Mouse (Mus musculus): ENCODE data around the gene AI597479.
"Not testable (repeated sequence)": the region's sequence is repeated elsewhere in the genome, so short reads cannot be mapped to it uniquely, and the experiment has no call there.

AI597479 gene

DNA sequence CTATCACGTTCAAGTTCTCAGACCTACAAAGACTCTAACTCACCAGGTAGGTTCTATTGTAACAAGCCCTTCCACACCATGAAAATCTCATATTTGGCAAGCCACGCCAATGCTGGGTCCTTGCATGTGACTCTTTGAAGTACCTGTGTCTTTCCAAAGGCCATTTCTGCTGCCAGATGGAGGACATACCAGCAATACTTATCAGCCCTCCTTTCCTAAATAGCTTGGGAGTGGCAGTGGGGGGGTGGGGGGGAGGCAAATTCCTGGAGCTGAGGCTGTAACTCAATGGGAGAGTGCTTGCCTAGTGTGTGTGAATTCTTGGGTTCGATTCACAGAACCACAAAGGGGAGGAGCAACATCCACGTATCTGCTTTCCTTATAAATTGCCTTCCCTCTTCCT lies 26.2 kb downstream of the AI597479 start:
- DNase-seq (ENCODE audit: low read depth): no peak

GRCm38 (mm10) chr1:43127196-43127595 lies 28.7 kb downstream of the AI597479 start:
- DNase-seq (ENCODE audit: low read depth): no peak

DNA sequence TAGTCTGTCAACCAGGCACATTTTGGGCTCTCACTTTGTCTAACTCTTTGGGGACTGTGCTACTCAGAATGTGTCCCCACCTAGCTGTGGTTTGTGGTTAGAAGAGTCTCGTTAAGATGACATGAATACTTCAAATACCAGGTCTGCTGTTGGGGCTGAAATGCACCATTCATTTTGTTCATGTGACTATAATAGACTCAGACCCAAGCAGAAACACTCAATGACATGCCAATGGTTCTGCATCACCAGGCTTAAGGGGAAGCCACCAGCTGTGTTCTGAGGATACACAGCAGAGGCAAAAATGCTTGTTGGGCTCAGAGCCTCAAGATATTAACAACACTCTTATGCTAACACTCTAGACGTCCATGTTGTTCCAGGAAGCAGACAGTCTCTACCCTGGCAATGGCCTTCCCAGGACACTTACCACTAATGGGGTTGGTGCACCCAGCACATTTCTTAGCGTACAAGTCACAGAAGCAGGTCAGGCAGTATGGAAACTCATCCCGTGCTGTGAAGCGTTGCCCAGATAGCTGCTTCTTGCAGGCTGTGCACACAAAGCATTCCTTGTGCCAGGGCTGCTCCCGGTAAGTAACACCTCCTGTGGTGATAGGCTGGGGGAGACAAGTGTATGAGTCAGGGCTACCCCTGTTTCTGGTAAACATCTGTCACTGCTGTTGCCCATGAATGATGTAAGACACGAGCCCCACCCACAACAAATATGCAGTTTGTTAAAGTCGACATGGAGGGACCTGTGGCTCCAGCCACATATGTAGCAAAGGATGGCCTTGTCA lies 29.5 kb downstream of the AI597479 start:
- no peak for DNase-seq (ENCODE audit: low read depth)

DNA sequence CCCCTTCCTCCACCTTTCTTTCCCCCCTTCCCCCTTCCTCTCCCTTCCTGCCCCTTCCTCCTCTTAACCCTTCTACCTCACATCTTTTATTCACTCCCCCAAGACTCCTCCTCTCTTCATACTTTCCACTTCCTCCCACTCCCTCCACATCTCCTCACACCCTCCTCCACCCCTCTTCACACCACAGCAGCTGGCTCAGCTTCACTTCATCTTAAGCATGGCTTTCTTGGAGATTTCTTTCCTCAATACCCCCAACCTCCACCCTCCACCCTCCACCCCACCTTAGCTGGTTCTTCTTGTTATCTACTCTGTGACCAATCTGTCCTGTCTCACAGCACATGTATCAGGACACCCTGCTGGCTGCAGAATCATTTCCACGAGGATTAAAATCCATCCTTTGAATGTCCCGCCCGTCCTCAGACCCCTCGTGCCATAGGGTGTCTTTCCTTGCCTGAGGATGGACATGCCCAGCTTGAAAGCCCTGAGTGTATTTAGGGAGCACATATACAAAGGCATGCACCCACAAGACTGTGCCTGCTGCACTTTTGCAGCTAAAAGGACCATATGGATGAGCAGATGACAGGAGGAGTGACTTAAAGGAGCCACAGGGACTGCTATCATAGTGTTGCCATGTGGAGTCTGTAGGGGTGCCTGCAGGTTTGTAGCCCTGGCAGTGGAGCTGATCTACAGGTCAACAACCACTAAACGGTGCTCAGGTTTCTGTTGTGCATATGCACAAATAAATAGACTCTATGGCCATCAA lies 31.9 kb downstream of the AI597479 start:
- DNase-seq (ENCODE audit: low read depth): no peak

GRCm38 (mm10) chr1:43131591-43131990 lies 33.1 kb downstream of the AI597479 start:
- no peak for DNase-seq (ENCODE audit: low read depth)

DNA sequence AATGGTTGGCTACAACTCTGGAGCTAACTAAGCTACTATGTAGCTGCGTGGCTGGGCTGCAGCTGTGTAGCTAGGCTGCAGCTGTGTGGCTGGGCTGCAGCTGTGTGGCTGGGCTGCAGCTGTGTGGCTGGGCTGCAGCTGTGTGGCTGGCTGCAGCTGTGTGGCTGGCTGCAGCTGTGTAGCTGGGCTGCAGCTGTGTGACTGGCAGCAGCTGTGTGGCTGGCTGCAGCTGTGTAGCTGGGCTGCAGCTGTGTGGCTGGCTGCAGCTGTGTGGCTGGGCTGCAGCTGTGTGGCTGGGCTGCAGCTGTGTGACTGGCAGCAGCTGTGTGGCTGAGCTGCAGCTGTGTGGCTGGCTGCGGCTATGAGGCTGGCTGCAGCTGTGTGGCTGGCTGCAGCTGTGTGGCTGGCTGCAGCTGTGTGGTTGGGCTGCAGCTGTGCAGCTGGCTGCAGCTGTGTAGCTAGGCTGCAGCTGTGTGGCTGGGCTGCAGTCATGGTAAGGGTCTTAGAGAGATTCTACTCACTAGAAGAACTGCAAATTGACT lies 38.0 kb downstream of the AI597479 start:
- not testable (repeated sequence) for DNase-seq (ENCODE audit: low read depth)

GRCm38 (mm10) chr1:43137334-43137733 lies 38.8 kb downstream of the AI597479 start:
- no peak for DNase-seq (ENCODE audit: low read depth)

GRCm38 (mm10) chr1:43138268-43138812 lies 39.8 kb downstream of the AI597479 start:
- DNase-seq (ENCODE audit: low read depth): peak; percentile 24

- DNase-seq (ENCODE audit: low read depth): peak; percentile 92
Observed at GRCm38 (mm10) chr1:43139587-43140266, 41.2 kb downstream of the AI597479 start.

DNA sequence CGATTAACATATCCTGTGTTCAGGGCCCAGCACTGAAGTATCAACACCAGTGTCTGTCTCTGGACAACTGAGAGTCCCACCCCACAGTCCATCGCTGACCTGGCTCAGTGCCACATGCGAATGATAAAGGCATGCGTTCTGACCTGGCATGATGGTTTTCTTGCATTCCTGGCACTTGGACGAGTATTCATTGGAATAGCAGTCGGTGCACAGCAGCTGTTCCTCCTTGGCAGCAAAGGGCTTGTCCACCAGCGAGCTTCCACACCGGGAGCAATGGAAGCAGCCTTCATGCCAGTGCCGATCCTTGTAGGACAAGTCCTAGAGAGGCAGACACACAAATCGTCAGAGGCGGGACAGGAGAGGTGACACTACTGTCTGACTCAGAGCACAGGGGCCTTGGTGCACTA lies 43.0 kb downstream of the AI597479 start:
- DNase-seq (ENCODE audit: low read depth): no peak

DNA sequence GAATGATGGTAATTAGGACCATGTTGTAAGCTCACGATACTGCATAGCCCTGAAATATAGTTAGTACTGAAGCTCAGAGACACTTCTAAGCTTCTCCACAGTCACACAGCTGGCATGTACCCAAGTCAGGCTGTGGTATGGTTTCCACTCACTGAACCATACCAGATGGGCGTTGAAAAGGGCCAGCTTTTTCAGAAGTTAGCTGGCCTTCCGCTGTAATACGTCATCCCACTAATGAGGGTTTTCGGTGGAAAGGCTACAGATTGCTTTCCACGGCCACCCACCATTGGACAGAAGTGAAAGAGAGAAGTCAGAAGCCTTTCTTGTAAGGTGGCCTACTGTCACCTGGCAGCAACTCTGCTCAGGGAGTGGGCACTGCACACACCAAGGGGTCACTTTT lies 44.3 kb downstream of the AI597479 start:
- DNase-seq (ENCODE audit: low read depth): no peak

- peak; percentile 40 for DNase-seq (ENCODE audit: low read depth)
Observed at GRCm38 (mm10) chr1:43143284-43143683, 44.8 kb downstream of the AI597479 start.

GRCm38 (mm10) chr1:43143791-43144190 lies 45.3 kb downstream of the AI597479 start:
- no peak for DNase-seq (ENCODE audit: low read depth)

GRCm38 (mm10) chr1:43144338-43144906 lies 45.9 kb downstream of the AI597479 start:
- peak; percentile 40 for DNase-seq (ENCODE audit: low read depth)

- no peak for DNase-seq (ENCODE audit: low read depth)
Observed at GRCm38 (mm10) chr1:43145388-43145787, 46.9 kb downstream of the AI597479 start.

DNA sequence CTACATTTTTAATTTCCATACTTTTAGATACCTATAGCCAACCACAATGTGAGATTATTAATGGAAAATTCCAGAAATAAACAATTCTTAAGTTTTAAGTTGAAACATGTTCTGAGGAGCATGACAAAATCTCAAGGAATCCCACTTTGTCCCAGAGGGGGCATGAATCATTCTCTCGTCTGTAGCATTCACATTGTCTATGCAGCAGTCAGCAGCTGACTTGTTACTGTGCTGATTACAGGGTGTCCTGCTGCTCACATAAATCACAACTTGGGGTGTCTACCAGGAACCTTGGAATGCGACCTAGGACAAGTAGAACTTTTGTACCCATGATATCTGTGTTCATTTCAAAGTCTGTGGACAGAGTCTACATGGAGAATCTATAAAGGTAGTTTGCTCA lies 49.0 kb downstream of the AI597479 start:
- no peak for DNase-seq (ENCODE audit: low read depth)

DNA sequence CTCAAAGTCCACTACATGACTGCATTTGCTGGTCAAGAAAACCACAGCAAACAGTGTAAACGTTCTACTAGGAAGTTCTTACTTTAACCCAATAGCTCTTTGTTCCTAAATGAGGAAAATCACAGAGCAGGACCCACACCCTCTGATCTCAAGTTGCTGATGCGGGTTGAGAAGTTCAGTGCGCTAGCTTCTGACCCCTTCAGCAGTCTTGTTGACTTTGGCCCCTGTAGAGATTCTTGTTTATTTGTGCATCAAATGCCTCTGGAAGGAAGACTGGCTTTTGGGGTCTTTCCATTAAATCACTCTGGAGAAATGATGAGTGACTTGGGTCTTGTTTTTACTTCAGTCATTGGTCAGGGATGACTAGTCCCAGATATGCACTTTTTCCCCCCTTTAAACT lies 51.7 kb downstream of the AI597479 start:
- DNase-seq (ENCODE audit: low read depth): no peak

GRCm38 (mm10) chr1:43152626-43153025 lies 54.1 kb downstream of the AI597479 start:
- no peak for DNase-seq (ENCODE audit: low read depth)

DNA sequence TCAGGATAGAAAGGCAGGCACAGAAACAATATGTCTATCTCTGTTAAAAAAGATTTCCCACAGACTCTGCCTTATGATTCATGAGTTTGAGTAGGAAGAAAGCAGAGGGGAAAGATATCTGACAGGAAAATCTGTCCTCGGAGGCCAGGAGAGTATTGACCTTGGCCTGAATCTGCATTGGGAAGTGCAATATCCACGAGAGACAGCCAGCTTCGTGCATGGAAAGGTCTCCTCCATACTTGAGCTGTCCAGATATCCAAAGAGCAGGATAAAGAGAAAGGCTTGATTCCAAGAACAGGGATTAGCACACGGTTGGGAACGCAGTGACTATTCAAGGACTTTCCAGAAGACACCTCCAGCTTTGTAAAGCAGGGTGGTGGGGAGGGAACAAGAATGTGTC lies 55.0 kb downstream of the AI597479 start:
- no peak for DNase-seq (ENCODE audit: low read depth)

- DNase-seq (ENCODE audit: low read depth): no peak
Observed at GRCm38 (mm10) chr1:43154491-43154890, 56.0 kb downstream of the AI597479 start.

DNA sequence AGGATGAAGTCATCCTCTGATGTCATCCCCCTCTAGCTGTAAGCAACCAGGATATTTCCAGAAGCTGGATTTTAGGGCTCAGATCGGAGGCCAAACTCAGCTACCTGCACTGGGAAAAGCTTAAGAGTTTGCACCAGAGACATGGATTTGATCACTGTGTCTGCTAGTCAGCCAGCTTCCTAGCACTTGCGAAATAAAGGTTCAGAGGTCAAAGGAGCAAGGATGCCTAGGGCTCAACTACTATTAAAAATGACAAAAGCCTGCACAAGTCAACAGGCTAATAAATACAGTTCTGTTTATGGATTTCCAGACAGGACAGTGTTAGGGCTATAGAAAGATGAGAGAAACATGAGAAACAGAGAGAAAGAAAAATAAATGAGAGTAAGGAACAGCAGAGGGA lies 59.4 kb downstream of the AI597479 start:
- no peak for DNase-seq (ENCODE audit: low read depth)

DNA sequence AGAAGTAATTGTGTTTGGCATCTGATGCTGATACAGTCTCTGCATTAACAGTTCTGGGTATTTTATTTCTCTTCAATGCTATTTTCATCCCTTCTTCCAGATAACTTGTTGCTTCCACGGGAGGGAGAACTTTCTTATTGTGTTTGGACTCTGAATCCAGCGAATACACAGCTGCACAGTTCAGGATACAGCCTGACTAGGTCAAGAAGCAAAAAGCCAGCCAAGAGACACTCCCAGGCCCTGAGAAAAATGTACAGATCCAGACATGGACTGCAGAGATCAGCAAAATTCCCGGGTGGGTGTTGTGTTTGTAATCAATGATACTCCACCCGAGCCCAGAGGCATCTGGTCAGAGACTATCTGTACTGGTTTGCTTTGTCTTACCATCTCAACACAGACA lies 60.9 kb downstream of the AI597479 start:
- no peak for DNase-seq (ENCODE audit: low read depth)

Data from induced T-regulatory cell, adult 2 months (primary cell).